Mouse (Mus musculus): ENCODE data around the gene Hap1. TPM values are rescaled to one million over a fixed set of nuclear protein-coding genes. Genes with fewer than 3 reads are reported as not detected.

Hap1 gene
- polyA plus RNA-seq, 1 experiment from 2014 or later = 164 TPM

DNA sequence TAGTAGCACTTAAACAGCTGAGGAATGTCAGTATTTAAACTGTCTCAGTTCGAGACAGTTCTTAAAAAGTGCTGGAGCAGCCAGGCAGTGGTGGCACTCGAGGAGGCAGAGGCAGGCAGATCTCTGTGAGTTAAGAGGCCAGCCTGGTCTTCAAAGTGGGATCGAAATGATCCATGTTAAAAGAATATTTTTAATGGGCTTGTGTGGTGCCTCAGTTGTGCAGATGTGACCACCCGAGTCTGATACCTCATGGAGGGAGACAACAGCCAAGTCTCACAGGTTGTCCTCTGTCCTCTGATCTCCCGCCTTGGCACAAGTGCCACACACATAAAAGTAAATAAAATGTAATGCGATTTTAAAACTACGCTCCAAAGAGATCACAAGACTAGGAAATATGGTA, 42.6 kb upstream of the Hap1 start:
- Histone ChIP-seq H3K9me3 (ENCODE audit: control insufficient read depth, low read length) (no peaks in the 10 kb centered on the region), H3K36me3 (ENCODE audit: control insufficient read depth, insufficient read depth) (no peaks in the 10 kb centered on the region), H3K4me2 (ENCODE audit: low read length) (no peak overlapping the region), H3K4me3 (replicated peaks; ENCODE audit: low read length) (no peak overlapping the region), H3K27me3 (replicated peaks; ENCODE audit: control insufficient read depth, insufficient read depth, low read length) (peaks cover 6% of the 10 kb centered on the region; the same call in 1 of the 2 replicates), H3K4me1 (replicated peaks; ENCODE audit: control insufficient read depth, insufficient read depth, low read length) (peaks cover 28% of the 10 kb centered on the region), H3K27ac (ENCODE audit: low read length) (no peak overlapping the region), H3K9ac (replicated peaks; ENCODE audit: low read depth, low read length) (no peak overlapping the region)
- 95% methylated on average over 7 of the region's 7 CpGs for WGBS
- no peak for ATAC-seq

DNA sequence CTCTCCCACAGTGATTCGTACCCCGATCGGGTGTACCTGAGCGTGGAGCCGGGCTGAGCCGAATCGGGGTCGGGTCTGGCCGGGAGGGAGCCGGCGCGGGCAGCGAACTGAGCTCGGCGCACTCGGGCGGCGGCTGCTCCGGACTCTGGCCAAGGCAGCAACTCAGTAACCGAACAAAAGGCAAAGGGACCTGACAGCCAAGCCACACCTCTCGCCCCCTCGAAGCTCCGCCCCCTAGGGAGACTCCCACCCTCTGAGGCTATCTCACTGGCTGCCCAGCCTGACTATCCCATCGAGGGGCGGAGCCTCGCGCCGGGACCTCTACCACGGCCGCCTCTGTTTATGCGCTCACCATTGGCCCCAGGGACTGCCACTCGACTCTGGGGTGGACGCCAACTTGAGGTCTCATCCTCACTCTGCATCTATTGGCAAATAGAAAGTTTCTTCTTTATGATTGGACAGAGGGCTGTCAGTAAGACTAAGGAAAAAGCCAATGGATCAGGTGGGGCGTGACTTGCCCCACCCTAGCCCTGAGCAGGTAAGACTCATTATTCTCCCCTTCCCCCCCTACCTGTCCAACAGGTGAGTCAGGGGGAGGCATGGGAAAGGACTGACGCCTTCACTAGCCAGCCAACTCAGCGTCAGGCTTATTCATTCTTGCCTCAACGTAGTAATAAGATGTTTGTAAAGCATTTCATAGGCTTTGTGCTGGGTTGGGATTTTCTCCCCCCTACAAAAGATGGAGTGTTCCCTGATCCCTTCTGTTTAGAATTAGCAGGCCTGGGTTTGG, 41.9 kb upstream of the Hap1 start, which contains the start of gene Jup:
Jup (minus strand) TSS at position 164 of the 790 bp plus-strand sequence.
- H3K4me3 ChIP-seq (replicated peaks; ENCODE audit: low read length) = peak within 1 kb of the TSS; percentile 85
- peak within 1 kb of the TSS; percentile 33 for H3K27ac ChIP-seq (ENCODE audit: low read length)
- H3K4me1 ChIP-seq (replicated peaks; ENCODE audit: control insufficient read depth, insufficient read depth, low read length) = peaks cover 25% of the 10 kb centered on the region
- H3K36me3 ChIP-seq (ENCODE audit: control insufficient read depth, insufficient read depth) = no peaks in the 10 kb centered on the region
- under 1% methylated on average over 37 of the region's 37 CpGs for WGBS
- peaks cover 6% of the 10 kb centered on the region; the same call in 1 of the 2 replicates for H3K27me3 ChIP-seq (replicated peaks; ENCODE audit: control insufficient read depth, insufficient read depth, low read length)
- peak within 1 kb of the TSS; percentile 84 for H3K9ac ChIP-seq (replicated peaks; ENCODE audit: low read depth, low read length)
- H3K4me2 ChIP-seq (ENCODE audit: low read length) = peak within 1 kb of the TSS; percentile 70
- peak; percentile 99 for ATAC-seq
- no peaks in the 10 kb centered on the region for H3K9me3 ChIP-seq (ENCODE audit: control insufficient read depth, low read length)

DNA sequence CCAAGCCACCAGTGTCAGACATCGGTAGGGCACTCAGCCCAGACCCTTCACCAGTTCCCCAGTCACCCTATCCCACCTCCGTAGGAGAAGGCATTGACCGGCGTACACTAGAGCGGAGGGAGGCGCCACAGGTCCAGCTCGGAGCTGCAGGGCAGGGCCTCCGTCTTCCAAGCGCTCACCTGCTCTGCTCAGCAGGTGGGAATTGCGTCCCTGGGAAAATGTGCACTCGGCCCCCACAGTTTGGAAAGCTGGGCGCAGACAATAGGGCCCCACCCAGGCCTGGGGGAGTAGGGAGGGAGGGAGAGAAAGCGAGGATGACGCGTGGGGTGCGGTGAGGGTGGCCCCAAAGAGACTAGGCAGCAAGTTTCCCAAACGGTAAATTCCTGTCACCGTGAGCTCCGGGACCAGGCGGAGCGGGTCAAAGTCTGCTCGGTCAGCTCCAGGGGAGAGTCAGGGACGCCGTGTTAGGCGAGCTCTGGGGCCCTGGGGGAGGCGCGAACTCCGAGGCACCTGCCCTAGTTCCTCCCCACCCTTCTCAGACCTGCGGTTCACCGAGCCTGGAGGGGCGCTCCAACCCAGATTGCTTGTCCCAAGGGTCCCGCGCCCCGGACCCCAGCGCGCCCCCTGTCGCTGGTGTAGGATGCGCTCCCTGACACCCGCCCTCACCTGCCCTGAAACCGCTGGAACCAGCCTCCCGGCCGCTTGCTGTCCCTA, 41.1 kb upstream of the Hap1 start:
- peaks cover 22% of the 10 kb centered on the region for H3K4me1 ChIP-seq (replicated peaks; ENCODE audit: control insufficient read depth, insufficient read depth, low read length)
- H3K27ac ChIP-seq (ENCODE audit: low read length) = peak overlapping the region; percentile 30
- no peaks in the 10 kb centered on the region for H3K36me3 ChIP-seq (ENCODE audit: control insufficient read depth, insufficient read depth)
- H3K9ac ChIP-seq (replicated peaks; ENCODE audit: low read depth, low read length) = peak overlapping the region; percentile 84
- no peaks in the 10 kb centered on the region for H3K9me3 ChIP-seq (ENCODE audit: control insufficient read depth, low read length)
- peak; percentile 27 for ATAC-seq
- peak overlapping the region; percentile 85 for H3K4me3 ChIP-seq (replicated peaks; ENCODE audit: low read length)
- peaks cover 6% of the 10 kb centered on the region; the same call in 1 of the 2 replicates for H3K27me3 ChIP-seq (replicated peaks; ENCODE audit: control insufficient read depth, insufficient read depth, low read length)
- peak overlapping the region; percentile 70 for H3K4me2 ChIP-seq (ENCODE audit: low read length)
- 2% methylated on average over 41 of the region's 42 CpGs for WGBS

DNA sequence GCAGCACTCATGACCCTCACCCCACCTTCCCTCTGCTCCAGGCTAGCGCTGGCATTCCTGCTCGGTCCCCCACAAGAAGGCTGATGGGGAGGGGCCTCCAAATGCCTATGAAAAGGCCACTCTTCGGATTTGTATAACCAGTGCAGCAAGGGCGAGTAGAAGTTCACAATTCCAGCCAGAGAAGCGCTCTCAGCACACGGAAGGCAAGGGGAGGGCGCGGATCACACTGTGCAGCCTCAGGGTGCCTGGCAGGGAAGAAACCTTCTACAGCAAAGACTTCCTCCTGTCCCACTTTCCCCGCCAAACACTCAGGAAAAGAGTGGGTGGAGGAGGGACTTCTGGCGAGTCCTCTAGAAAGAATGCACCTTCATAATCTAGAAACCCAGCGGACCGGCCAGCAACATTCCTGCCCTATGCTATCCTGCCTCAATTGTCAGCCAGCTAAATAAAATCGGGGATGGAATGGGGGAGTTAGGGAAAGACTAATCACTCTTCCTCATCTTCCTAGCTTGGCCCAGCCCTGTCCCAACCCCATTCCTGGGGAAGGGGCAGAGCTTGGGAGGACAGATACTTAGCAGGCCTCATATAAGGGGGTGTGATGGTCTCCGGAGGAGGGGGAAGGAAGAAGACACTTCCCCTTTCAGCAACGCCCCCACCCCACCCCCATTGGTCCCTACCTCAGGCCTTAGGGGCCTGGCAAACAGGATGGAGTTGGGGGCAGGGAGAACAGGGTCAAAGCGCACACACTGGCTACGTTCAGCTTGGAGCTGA, 40.1 kb upstream of the Hap1 start:
- WGBS = 27% methylated on average over 17 of the region's 17 CpGs
- H3K9me3 ChIP-seq (ENCODE audit: control insufficient read depth, low read length) = no peaks in the 10 kb centered on the region
- no peak overlapping the region for H3K27ac ChIP-seq (ENCODE audit: low read length)
- ATAC-seq = no peak
- peak overlapping the region; percentile 85 for H3K4me3 ChIP-seq (replicated peaks; ENCODE audit: low read length)
- peaks cover 22% of the 10 kb centered on the region for H3K4me1 ChIP-seq (replicated peaks; ENCODE audit: control insufficient read depth, insufficient read depth, low read length)
- peak overlapping the region; percentile 70 for H3K4me2 ChIP-seq (ENCODE audit: low read length)
- peaks cover 4% of the 10 kb centered on the region; the same call in 1 of the 2 replicates for H3K27me3 ChIP-seq (replicated peaks; ENCODE audit: control insufficient read depth, insufficient read depth, low read length)
- peak overlapping the region; percentile 12; the same call in 1 of the 2 replicates for H3K9ac ChIP-seq (replicated peaks; ENCODE audit: low read depth, low read length)
- no peaks in the 10 kb centered on the region for H3K36me3 ChIP-seq (ENCODE audit: control insufficient read depth, insufficient read depth)

DNA sequence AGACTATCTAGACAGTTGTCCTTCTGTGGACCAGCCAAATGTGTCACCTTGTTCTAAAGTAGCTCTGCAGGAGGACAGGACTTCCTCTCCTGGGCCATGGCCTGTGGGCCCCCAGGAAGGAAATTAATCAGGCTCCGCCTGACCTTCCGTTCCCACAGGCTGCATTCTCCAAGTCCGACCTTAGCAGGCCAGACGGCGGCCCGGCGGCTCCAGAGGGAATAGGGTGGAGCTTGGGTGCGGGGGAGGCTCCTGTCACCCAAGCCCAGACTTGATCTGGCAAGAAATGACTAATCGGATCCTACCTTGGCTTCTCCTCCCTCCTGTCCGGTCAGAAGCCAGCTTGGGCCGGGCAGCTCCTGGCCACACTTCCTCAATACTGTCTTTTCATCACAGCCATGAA, 39.3 kb upstream of the Hap1 start:
- Histone ChIP-seq H3K4me1 (replicated peaks; ENCODE audit: control insufficient read depth, insufficient read depth, low read length) (peaks cover 22% of the 10 kb centered on the region), H3K36me3 (ENCODE audit: control insufficient read depth, insufficient read depth) (no peaks in the 10 kb centered on the region), H3K9ac (replicated peaks; ENCODE audit: low read depth, low read length) (no peak overlapping the region), H3K9me3 (ENCODE audit: control insufficient read depth, low read length) (no peaks in the 10 kb centered on the region), H3K4me2 (ENCODE audit: low read length) (peak overlapping the region; percentile 70), H3K4me3 (replicated peaks; ENCODE audit: low read length) (peak overlapping the region; percentile 85), H3K27me3 (replicated peaks; ENCODE audit: control insufficient read depth, insufficient read depth, low read length) (0 out of 2 replicates have a peak, but pooled peaks cover 4% of the 10 kb centered on the region), H3K27ac (ENCODE audit: low read length) (no peak overlapping the region)
- no peak for ATAC-seq
- WGBS = 42% methylated on average over 11 of the region's 11 CpGs

DNA sequence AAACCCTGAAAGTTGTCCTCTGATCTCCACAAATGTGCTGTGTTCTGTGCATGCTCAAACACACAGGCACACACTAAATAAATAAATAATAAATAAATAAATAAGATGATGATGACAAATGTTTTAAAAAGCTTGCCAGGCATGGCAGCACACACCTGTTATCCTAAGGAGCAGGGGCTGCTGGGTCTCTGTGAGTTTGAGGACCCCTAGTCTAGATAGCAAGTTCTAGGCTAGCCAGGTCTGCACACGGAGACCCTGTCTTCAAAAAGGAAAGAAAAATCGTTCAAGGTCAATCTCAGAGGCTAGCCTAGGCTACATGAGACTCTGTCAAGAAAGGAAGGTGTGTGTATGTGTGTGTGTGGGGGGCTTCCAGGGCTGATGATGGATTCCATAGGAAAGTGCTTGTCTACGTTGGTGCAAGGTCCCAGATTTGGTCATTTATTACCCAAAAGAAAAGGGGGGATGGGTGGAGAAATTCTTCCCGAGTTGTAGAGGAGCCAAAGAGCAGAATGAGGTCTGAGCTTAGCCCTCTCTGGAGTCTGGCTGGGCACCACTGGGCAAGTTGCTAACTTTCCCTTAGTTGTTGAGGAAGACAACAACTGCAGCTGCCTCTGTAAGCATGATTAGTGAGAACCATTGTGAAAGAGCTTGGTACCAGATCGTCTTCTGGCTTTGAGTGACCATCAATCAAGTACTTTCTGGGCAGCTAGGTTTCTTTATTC, 38.6 kb upstream of the Hap1 start:
- WGBS = 65% methylated on average over 5 of the region's 5 CpGs
- Histone ChIP-seq H3K9ac (replicated peaks; ENCODE audit: low read depth, low read length) (no peak overlapping the region), H3K27me3 (replicated peaks; ENCODE audit: control insufficient read depth, insufficient read depth, low read length) (0 out of 2 replicates have a peak, but pooled peaks cover 4% of the 10 kb centered on the region), H3K4me3 (replicated peaks; ENCODE audit: low read length) (no peak overlapping the region), H3K27ac (ENCODE audit: low read length) (no peak overlapping the region), H3K4me2 (ENCODE audit: low read length) (no peak overlapping the region), H3K9me3 (ENCODE audit: control insufficient read depth, low read length) (no peaks in the 10 kb centered on the region), H3K36me3 (ENCODE audit: control insufficient read depth, insufficient read depth) (no peaks in the 10 kb centered on the region), H3K4me1 (replicated peaks; ENCODE audit: control insufficient read depth, insufficient read depth, low read length) (peaks cover 22% of the 10 kb centered on the region)
- ATAC-seq = no peak

DNA sequence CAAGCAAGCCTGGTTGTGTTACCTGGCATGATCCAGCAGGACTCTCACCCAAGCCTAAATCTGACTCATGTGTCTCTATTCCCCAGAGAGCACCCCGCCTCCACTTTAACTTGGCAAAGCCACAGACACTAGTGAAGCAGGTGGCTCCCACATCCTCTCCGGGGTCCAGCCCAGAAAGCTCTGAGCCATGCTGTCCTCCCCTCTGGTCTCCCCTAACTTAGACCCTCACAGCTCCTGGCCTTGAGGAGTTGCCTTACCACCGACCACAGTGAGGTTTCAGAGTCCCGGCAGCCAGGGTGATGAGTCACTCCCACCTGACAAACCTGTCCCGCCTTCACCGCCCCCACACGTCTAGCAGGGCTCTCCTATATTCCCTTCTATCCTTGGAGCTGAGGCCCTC, 37.8 kb upstream of the Hap1 start:
- no peaks in the 10 kb centered on the region for H3K36me3 ChIP-seq (ENCODE audit: control insufficient read depth, insufficient read depth)
- no peak overlapping the region for H3K9ac ChIP-seq (replicated peaks; ENCODE audit: low read depth, low read length)
- WGBS = 84% methylated on average over 7 of the region's 7 CpGs
- no peak overlapping the region for H3K27ac ChIP-seq (ENCODE audit: low read length)
- no peak for ATAC-seq
- H3K4me2 ChIP-seq (ENCODE audit: low read length) = no peak overlapping the region
- H3K9me3 ChIP-seq (ENCODE audit: control insufficient read depth, low read length) = no peaks in the 10 kb centered on the region
- H3K4me3 ChIP-seq (replicated peaks; ENCODE audit: low read length) = no peak overlapping the region
- H3K27me3 ChIP-seq (replicated peaks; ENCODE audit: control insufficient read depth, insufficient read depth, low read length) = 0 out of 2 replicates have a peak, but pooled peaks cover 4% of the 10 kb centered on the region
- H3K4me1 ChIP-seq (replicated peaks; ENCODE audit: control insufficient read depth, insufficient read depth, low read length) = peaks cover 22% of the 10 kb centered on the region

DNA sequence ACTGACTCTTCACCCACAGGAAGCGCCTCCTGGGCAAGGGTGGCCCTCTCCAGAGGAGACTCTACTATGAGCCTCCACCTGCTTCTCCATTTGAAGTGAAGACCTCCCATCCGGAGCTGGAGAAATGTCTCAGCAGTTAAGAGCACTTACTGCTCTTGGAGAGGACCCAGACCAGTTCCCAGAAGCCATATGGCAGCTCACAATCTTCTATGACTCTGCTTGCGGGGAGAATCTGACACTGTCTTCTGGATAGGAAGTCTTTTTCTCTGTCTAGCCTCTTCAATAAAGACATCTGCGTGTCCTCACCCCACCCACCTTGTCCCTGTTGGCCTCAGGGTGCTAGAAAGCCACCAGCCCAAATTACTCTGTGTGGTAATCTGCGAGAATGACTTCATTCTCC, 37.0 kb upstream of the Hap1 start:
- peaks cover 25% of the 10 kb centered on the region for H3K4me1 ChIP-seq (replicated peaks; ENCODE audit: control insufficient read depth, insufficient read depth, low read length)
- no peaks in the 10 kb centered on the region for H3K9me3 ChIP-seq (ENCODE audit: control insufficient read depth, low read length)
- H3K9ac ChIP-seq (replicated peaks; ENCODE audit: low read depth, low read length) = no peak overlapping the region
- no peaks in the 10 kb centered on the region for H3K36me3 ChIP-seq (ENCODE audit: control insufficient read depth, insufficient read depth)
- no peak overlapping the region for H3K27ac ChIP-seq (ENCODE audit: low read length)
- H3K4me3 ChIP-seq (replicated peaks; ENCODE audit: low read length) = no peak overlapping the region
- no peak for ATAC-seq
- H3K27me3 ChIP-seq (replicated peaks; ENCODE audit: control insufficient read depth, insufficient read depth, low read length) = 0 out of 2 replicates have a peak, but pooled peaks cover 4% of the 10 kb centered on the region
- no peak overlapping the region for H3K4me2 ChIP-seq (ENCODE audit: low read length)
- WGBS = 80% methylated on average over 5 of the region's 5 CpGs

Data from forebrain, embryonic 16.5 days (tissue).